In genomic region chr17:12364426-12364735, GRCm38 (mm10) we compare ENCODE assay signal across 11 mouse cellular contexts. TPM values are rescaled to one million over a fixed set of nuclear protein-coding genes. Genes with fewer than 3 reads are reported as not detected.
DNase-seq lines count a peak whose midpoint lies in the region; ATAC-seq lines count a peak whose summit lies in the region.
"Had no signal": no experiment of that assay in that cellular context is flagged by ENCODE, and none has a peak within 500 bp of the region (broad histone marks: within the 10 kb centered on the region; RNA-seq: fewer than 3 reads in every experiment).

No protein-coding gene starts in this region.

- H3K4me1 ChIP-seq in megakaryocyte, embryonic 14.5 days, result peaks cover 21% of the 10 kb centered on the region
- H3K4me1 ChIP-seq: hindbrain, embryonic 15.5 days; liver, embryonic 13.5 days had no signal

- H3K27me3 ChIP-seq in megakaryocyte, embryonic 14.5 days (replicated peaks), result peaks cover 14% of the 10 kb centered on the region
- H3K27me3 ChIP-seq: hindbrain, embryonic 15.5 days; liver, embryonic 13.5 days; neural tube, embryonic 13.5 days had no signal

- peak overlapping the region; percentile 85 for H3K4me3 ChIP-seq in megakaryocyte, embryonic 14.5 days (replicated peaks)
- H3K4me3 ChIP-seq: hindbrain, embryonic 15.5 days; liver, embryonic 13.5 days; neural tube, embryonic 13.5 days had no signal

- H3K9me3 ChIP-seq in megakaryocyte, embryonic 14.5 days, result no peaks in the 10 kb centered on the region
- H3K9me3 ChIP-seq: hindbrain, embryonic 15.5 days; liver, embryonic 13.5 days; neural tube, embryonic 13.5 days had no signal

- DNase-seq in ZHBTc4 (ENCODE audit: low read depth, low spot score), result peak; percentile 65
- peak; percentile 43 for DNase-seq in layer of hippocampus, adult 9-10 months (ENCODE audit: low spot score)
- DNase-seq in right cerebral cortex, postnatal 10 days (ENCODE audit: low spot score in 2 of 2), result peak; percentile 54 to 59
- DNase-seq in gastrocnemius, postnatal 25 days, result no peak
- no peak for DNase-seq in heart, adult 9 months (ENCODE audit: low spot score in 2 of 2)
- DNase-seq: adrenal gland, postnatal 14 days; liver, embryonic 13.5 days had no signal

- no peaks in the 10 kb centered on the region for H3K36me3 ChIP-seq in megakaryocyte, embryonic 14.5 days (replicated peaks; ENCODE audit: low read length)
- H3K36me3 ChIP-seq: hindbrain, embryonic 15.5 days; liver, embryonic 13.5 days; neural tube, embryonic 13.5 days had no signal

- no peak for ATAC-seq in megakaryocyte, adult 5-6 weeks (ENCODE audit: poor library complexity, severe bottlenecking)

RNA-seq across cellular contexts. Expression of gene Plg, which starts 14.0 kb away (rescaled TPM):
- polyA plus RNA-seq in megakaryocyte, embryonic 14.5 days (2012; ENCODE audit: insufficient read depth, low replicate concordance), result not detected in 2 replicates
- 0.32 TPM in 1 of 2 replicates, not detected in the other for total RNA-seq in megakaryocyte, adult 5-6 weeks (2015)
- 0.08 and 1.0 TPM in 2 replicates for total RNA-seq in megakaryocyte, adult 5-6 weeks (2017)
- total RNA-seq in gastrocnemius, postnatal 25 days (2021), result not detected

RNA-seq across cellular contexts. Expression of gene Map3k4, which starts 45.8 kb away (rescaled TPM):
- 4.9 and 34.0 TPM in 2 replicates for polyA plus RNA-seq in megakaryocyte, embryonic 14.5 days (2012; ENCODE audit: insufficient read depth, low replicate concordance)
- 10.4 and 11.3 TPM in 2 replicates for total RNA-seq in megakaryocyte, adult 5-6 weeks (2015)
- total RNA-seq in megakaryocyte, adult 5-6 weeks (2017), result 19.9 and 22.0 TPM in 2 replicates
- total RNA-seq in gastrocnemius, postnatal 25 days (2021), result 10 to 100 TPM; 25.5 to 25.7 TPM

Comparison
In these comparisons a context has a peak if more than half of its experiments do, and no peak if none do; other contexts are left out.
1. DNase-seq: peak in ZHBTc4 (single experiment), layer of hippocampus, adult 9-10 months (single experiment) and right cerebral cortex, postnatal 10 days (2 of 2); none in gastrocnemius, postnatal 25 days (single experiment) and heart, adult 9 months (0 of 2).